ENCODE assay signal across 12 mouse cellular contexts in genomic region chr2:8022651-8023050, GRCm38 (mm10).
"Had no signal": no experiment of that assay in that cellular context is flagged by ENCODE, and none has a peak within 500 bp of the region (broad histone marks: within the 10 kb centered on the region; RNA-seq: fewer than 3 reads in every experiment).

No protein-coding gene starts in this region.

- H3K27ac ChIP-seq: kidney, embryonic 15.5 days; limb, embryonic 12.5 days; liver, embryonic 15.5 days; lung, embryonic 15.5 days; midbrain, embryonic 13.5 days; stomach, postnatal 0 days had no signal

- H3K4me1 ChIP-seq: kidney, embryonic 15.5 days; limb, embryonic 12.5 days; liver, embryonic 15.5 days; lung, embryonic 15.5 days had no signal

- H3K4me2 ChIP-seq: kidney, embryonic 15.5 days; liver, embryonic 11.5 days; liver, embryonic 15.5 days; lung, embryonic 15.5 days; midbrain, embryonic 13.5 days had no signal

- ATAC-seq: intestine, embryonic 16.5 days; midbrain, embryonic 13.5 days had no signal

- H3K9ac ChIP-seq: kidney, embryonic 15.5 days; limb, embryonic 12.5 days; liver, embryonic 15.5 days; lung, embryonic 15.5 days; midbrain, embryonic 13.5 days had no signal

- H3K4me3 ChIP-seq: kidney, embryonic 15.5 days; limb, embryonic 12.5 days; liver, embryonic 15.5 days; lung, embryonic 15.5 days; midbrain, embryonic 13.5 days had no signal

- H3K9me3 ChIP-seq: kidney, embryonic 15.5 days; limb, embryonic 12.5 days; liver, embryonic 15.5 days; lung, embryonic 15.5 days; midbrain, embryonic 13.5 days had no signal

- H3K36me3 ChIP-seq: kidney, embryonic 15.5 days; limb, embryonic 12.5 days; liver, embryonic 15.5 days; lung, embryonic 15.5 days; midbrain, embryonic 13.5 days had no signal

- DNase-seq: kidney, adult 2 months; kidney, postnatal 14 days; right cerebral cortex, postnatal 14 days; thymus, postnatal 4 days had no signal

- H3K27me3 ChIP-seq: kidney, embryonic 15.5 days; limb, embryonic 12.5 days; liver, embryonic 15.5 days; lung, embryonic 15.5 days; midbrain, embryonic 13.5 days had no signal
